Mouse (Mus musculus): ENCODE results near the gene Faf2. TPM values are rescaled to one million over a fixed set of nuclear protein-coding genes. Genes with fewer than 3 reads are reported as not detected.
A peak's percentile ranks its signal among the peaks of the same experiment; 100 is the strongest.

Gene Faf2
- polyA plus RNA-seq, 1 experiment from 2014 or later, result 64.9 TPM

DNA sequence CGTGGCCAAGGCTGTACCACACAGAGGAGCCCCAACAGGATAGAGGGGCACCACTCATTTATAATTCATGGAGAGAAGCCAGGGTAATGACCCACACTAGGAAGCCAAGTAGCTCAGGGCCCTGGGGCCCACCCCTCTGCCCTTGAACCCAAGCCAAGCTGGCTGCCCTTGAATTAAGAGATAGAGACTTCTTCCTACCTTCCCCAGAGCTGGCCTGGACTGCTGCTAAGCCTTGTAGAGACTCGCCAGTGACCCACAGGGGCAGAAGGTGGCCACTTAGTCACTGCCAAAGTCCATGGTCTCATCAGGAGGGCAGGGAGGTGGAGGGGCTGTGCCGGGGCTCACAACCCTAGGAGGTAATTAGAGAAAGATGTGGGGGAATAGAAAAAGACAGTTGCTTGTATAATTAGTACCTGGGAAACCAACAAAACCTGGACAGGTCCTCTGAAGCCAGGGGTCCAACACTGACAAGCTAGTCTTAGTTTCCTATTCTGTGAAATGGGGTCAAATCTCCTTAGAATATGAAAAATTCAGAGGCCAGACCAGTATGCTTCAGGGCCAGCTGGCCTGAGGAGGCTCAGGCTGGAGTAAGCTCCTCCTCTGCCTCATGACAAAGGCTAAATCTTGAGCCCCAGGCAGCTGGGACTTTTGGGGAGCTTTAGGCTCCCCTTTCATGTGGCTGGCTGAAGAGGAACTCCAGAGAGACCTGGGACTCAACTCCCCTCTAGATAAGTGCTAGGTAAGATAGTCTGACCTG, 62.7 kb downstream of the Faf2 start:
- WGBS, result 61% methylated on average over 3 of the region's 3 CpGs
- H3K27me3 ChIP-seq, result no peaks in the 10 kb centered on the region
- no peak overlapping the region for H3K27ac ChIP-seq (replicated peaks)
- peaks cover 40% of the 10 kb centered on the region for H3K4me1 ChIP-seq (replicated peaks)
- no peak overlapping the region for H3K9ac ChIP-seq
- H3K36me3 ChIP-seq, result peaks cover 48% of the 10 kb centered on the region
- H3K4me3 ChIP-seq, result peak overlapping the region; percentile 85; the same call in 1 of the 2 replicates
- H3K4me2 ChIP-seq, result peak overlapping the region; percentile 70
- H3K9me3 ChIP-seq, result no peaks in the 10 kb centered on the region
- no peak for ATAC-seq (ENCODE audit: low FRiP score, low read depth)

DNA sequence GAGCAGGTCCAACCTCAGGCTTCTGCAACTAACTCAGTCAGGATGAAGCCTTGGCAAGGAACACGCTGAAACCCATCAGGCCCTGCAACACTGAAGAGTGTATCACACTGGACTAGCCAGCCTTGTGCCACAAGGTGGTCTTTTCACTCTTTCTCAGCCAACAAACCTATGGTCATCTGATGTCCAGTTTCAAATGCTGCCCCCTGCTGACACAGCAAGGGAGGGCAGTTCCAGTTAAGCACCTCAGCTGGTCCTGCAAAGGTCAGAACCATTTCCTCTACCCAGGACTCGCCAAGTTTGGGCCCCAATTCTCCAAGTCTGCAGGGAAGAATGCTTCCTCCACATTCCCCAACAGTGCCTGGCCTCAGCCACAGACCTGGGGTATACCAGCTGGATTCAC, 63.6 kb downstream of the Faf2 start:
- H3K4me2 ChIP-seq, result peak overlapping the region; percentile 70
- peak overlapping the region; percentile 85 for H3K4me3 ChIP-seq
- H3K9ac ChIP-seq, result peak overlapping the region; percentile 97; the same call in 1 of the 2 replicates
- ATAC-seq (ENCODE audit: low FRiP score, low read depth), result no peak
- H3K9me3 ChIP-seq, result no peaks in the 10 kb centered on the region
- H3K27me3 ChIP-seq, result no peaks in the 10 kb centered on the region
- H3K36me3 ChIP-seq, result peaks cover 42% of the 10 kb centered on the region
- no peak overlapping the region for H3K27ac ChIP-seq (replicated peaks)
- WGBS, result 32% methylated on average over 2 of the region's 2 CpGs
- peaks cover 41% of the 10 kb centered on the region for H3K4me1 ChIP-seq (replicated peaks)

DNA sequence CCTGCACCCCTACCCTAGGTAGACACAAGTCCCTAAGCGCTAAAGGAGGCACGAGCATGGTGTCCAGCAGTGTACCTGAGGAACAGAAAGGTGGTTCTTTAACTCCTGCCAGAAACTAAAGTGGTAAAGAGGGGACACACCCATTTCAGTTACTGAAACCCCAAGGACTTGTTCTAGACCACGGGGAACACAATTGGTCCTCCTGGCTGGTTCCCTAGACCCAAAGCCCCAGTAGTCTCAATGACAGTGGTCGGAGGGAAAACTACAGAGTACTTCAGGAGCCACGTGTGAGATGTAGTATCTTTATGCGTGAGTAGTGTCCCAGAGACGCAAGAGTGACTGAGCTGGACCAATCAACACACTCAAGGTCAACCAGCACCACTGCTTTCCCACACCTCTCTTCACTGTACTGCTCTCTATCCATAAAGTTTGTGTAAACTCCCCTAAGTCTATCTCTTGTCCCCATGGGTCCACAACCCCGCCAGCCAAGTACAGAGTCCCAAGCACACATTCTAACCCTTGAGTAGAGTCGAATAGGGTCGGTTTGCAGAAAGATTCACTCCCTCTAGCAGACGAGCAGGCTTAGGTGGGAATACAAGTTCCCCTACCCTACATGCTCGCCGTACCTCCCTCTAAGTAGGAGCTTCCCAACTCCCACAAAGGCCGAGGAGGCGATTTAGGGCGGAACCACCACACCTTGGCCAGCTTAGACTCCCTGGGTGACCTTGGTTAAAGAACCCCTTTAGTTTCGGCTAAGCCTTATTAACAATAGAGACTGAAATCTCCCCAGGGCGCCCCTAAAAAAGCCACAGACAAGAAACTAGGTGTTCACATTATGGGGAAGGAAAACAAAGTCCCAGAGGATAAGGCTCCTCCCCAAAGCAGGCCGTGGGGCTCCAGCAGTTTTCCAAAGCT, 64.8 kb downstream of the Faf2 start:
- H3K4me3 ChIP-seq, result peak overlapping the region; percentile 85
- peak overlapping the region; percentile 70 for H3K4me2 ChIP-seq
- peak overlapping the region; percentile 97 for H3K9ac ChIP-seq
- H3K27me3 ChIP-seq, result no peaks in the 10 kb centered on the region
- WGBS, result 8% methylated on average over 19 of the region's 19 CpGs
- peaks cover 30% of the 10 kb centered on the region for H3K36me3 ChIP-seq
- peaks cover 53% of the 10 kb centered on the region for H3K4me1 ChIP-seq (replicated peaks)
- H3K9me3 ChIP-seq, result no peaks in the 10 kb centered on the region
- no peak for ATAC-seq (ENCODE audit: low FRiP score, low read depth)
- peak overlapping the region; percentile 99 for H3K27ac ChIP-seq (replicated peaks)

DNA sequence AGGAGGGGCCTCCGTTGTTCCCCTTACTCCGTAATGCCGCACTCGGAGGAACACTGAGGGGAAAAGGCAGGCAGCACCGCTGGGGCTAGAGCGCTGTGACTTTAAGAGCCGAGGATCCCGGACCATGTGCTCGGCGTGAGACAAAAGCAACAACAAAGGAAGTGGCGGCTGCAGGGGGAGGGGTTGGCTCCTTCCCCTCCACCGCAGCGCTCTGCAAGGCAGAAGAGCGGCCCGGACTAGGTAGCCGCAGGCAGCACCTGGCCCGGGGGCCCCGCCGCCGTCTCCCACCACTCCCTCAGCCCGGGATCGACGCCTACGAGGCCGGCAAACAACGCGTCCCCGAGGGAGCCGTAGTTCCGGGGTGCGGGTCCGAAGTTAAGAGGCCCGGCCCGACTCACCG, 65.5 kb downstream of the Faf2 start:
- no peaks in the 10 kb centered on the region for H3K27me3 ChIP-seq
- peaks cover 60% of the 10 kb centered on the region for H3K4me1 ChIP-seq (replicated peaks)
- H3K4me2 ChIP-seq, result peak overlapping the region; percentile 70
- peak overlapping the region; percentile 97 for H3K9ac ChIP-seq
- peaks cover 23% of the 10 kb centered on the region for H3K36me3 ChIP-seq
- peak overlapping the region; percentile 85 for H3K4me3 ChIP-seq
- H3K27ac ChIP-seq (replicated peaks), result peak overlapping the region; percentile 99
- under 1% methylated on average over 35 of the region's 35 CpGs for WGBS
- H3K9me3 ChIP-seq, result no peaks in the 10 kb centered on the region
- ATAC-seq (ENCODE audit: low FRiP score, low read depth), result peak; percentile 50

DNA sequence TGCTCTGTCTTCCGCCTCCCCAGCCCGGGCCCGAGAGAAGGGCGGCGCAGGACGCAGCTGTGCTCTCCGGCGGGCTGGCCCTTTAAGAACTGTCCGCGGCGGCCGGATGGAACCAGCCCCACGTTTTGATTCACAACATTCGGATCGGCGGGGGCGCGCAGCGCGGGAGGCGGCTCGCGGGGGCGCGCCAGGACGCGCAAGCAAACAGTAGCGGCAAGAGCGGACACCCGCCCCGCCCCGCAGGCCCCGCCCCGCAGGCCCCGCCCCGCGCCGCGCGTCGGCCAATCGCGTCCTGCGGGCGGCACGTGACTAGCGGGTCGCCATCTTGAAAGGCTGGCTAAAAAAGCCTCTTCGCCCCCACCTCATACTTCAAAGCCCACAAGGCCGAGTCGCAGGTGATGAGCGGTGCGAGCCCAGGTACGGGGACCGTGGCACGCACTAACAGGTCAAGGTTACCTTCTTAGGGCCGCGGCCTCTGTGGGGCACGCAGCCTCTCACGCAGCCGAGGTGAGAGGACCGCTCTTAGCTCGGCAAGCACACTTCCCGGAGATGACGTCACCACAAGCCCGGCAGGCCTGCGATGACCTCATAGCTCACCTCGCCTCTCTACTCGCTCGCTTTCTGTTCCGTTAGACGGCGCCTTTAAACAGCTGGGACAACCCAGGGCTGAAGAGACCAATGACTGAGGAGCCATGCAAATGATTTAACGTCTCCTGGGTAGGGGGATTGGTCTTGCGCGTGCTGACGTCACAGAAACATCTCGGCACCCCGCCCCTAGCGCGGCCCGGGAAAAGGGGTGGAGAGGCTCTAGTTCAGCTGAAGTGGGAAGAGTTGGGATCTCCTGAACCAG, 66.2 kb downstream of the Faf2 start:
- peak overlapping the region; percentile 85 for H3K4me3 ChIP-seq
- peak overlapping the region; percentile 70 for H3K4me2 ChIP-seq
- peaks cover 16% of the 10 kb centered on the region for H3K36me3 ChIP-seq
- H3K9me3 ChIP-seq, result no peaks in the 10 kb centered on the region
- no peaks in the 10 kb centered on the region for H3K27me3 ChIP-seq
- peak overlapping the region; percentile 97 for H3K9ac ChIP-seq
- ATAC-seq (ENCODE audit: low FRiP score, low read depth), result peak; percentile 90
- WGBS, result under 1% methylated on average over 79 of the region's 82 CpGs
- H3K27ac ChIP-seq (replicated peaks), result peak overlapping the region; percentile 99
- H3K4me1 ChIP-seq (replicated peaks), result peaks cover 67% of the 10 kb centered on the region

DNA sequence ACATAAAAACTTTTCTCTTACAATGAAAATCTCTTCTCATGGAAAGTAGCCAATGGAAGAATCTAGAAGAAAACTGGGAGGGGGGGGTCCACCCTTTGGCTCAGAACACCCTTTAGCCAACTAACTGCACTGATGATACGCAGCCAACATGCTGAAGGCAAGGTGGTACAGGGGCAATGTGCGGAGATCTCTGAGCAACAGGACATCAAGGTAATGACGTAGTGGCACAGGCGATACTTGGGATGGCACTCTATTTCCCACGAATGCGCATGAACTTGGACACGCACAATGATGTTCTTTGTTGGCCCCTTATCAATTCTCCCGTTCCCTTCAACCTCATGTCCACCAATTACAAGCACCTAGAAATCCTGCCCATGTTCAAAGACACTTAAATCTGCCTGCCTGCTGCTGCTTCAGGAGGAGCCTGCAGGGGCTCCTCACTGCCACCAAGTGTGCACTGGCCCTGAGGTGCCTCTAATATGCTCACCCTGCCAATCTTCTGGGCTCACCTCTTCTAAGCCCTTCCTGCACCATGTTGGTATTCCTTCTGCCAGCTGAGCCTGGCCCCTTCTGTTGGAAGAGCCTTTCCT, 68.7 kb downstream of the Faf2 start:
- Histone ChIP-seq H3K9ac (no peak overlapping the region), H3K4me2 (no peak overlapping the region), H3K27ac (replicated peaks) (no peak overlapping the region), H3K4me3 (no peak overlapping the region), H3K4me1 (replicated peaks) (peaks cover 59% of the 10 kb centered on the region), H3K9me3 (no peaks in the 10 kb centered on the region), H3K36me3 (no peaks in the 10 kb centered on the region), H3K27me3 (no peaks in the 10 kb centered on the region)
- no peak for ATAC-seq (ENCODE audit: low FRiP score, low read depth)
- 93% methylated on average over 8 of the region's 8 CpGs for WGBS

DNA sequence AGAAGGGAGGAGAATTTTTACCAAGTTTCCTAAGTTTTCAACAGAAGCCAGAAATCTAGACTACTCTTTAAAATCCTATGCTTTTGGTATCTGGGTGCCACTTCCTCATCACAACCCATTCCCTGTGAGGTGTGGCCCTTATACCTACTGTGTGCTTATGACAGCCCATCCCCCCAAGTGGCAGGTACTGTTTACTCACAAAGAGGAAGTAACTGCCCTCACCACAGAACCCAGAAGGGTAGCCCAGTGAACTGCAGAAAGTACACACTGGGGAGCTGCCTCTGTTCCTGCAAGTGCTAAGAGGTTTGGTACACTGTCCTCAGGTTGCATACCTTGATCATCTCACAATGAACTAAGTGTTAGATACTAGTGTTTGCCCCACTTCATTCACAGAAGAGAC, 70.2 kb downstream of the Faf2 start:
- no peaks in the 10 kb centered on the region for H3K36me3 ChIP-seq
- H3K9ac ChIP-seq, result peak overlapping the region; percentile 98; the same call in 1 of the 2 replicates

DNA sequence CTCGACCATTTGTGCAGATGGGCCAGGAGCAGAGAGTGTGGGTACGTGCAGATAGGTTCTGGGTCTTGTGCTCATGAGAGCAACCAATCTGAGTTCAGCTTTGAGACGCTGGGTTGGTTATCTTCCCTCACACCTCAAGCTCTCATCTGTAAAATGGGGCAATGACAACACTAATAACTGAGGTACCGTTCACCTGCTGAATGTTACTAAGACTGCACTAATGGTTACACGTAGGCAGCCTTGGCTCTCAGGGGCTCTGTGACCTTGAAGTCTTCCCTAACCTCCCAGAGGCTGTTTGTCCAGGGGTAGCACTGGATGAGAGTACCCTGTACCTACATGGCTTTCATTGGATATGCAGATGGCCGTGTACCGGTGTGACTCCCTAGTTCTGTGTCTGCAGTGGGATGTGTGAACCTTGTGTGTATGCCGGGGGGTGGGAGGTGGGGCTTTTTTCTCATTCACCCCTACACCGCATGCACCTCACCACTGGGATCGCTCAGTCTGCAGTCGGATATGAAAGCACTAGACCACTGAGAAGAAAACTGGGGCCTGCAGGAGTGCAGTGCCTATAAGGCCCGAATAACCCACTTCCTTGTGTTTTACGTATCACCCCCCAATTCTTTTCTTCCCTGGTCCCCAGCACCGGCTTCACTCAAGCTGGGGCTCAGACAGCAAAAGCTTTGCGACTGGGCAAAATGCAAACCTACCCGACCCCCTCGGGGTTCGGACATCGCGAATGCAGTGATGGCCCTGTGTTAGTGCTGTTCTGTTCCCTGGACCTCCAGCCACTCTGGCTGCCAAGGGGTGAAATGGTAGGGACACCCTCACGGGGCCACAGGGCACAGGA, 71.3 kb downstream of the Faf2 start:
- H3K27me3 ChIP-seq, result no peaks in the 10 kb centered on the region
- no peaks in the 10 kb centered on the region for H3K9me3 ChIP-seq
- peak overlapping the region; percentile 93 for H3K27ac ChIP-seq (replicated peaks)
- peak overlapping the region; percentile 96 for H3K4me3 ChIP-seq
- WGBS, result 13% methylated on average over 21 of the region's 21 CpGs
- peak overlapping the region; percentile 82 for H3K4me2 ChIP-seq
- ATAC-seq (ENCODE audit: low FRiP score, low read depth), result no peak
- peaks cover 46% of the 10 kb centered on the region for H3K4me1 ChIP-seq (replicated peaks)
- H3K36me3 ChIP-seq, result no peaks in the 10 kb centered on the region
- peak overlapping the region; percentile 98 for H3K9ac ChIP-seq

More for the DNA sequence above, 70.2 kb downstream of the Faf2 start:
- H3K4me3 ChIP-seq, result no peak overlapping the region
- no peaks in the 10 kb centered on the region for H3K9me3 ChIP-seq
- peaks cover 46% of the 10 kb centered on the region for H3K4me1 ChIP-seq (replicated peaks)
- ATAC-seq (ENCODE audit: low FRiP score, low read depth), result no peak
- peak overlapping the region; percentile 82; the same call in 1 of the 2 replicates for H3K4me2 ChIP-seq
- no peaks in the 10 kb centered on the region for H3K27me3 ChIP-seq
- no peak overlapping the region for H3K27ac ChIP-seq (replicated peaks)

DNA sequence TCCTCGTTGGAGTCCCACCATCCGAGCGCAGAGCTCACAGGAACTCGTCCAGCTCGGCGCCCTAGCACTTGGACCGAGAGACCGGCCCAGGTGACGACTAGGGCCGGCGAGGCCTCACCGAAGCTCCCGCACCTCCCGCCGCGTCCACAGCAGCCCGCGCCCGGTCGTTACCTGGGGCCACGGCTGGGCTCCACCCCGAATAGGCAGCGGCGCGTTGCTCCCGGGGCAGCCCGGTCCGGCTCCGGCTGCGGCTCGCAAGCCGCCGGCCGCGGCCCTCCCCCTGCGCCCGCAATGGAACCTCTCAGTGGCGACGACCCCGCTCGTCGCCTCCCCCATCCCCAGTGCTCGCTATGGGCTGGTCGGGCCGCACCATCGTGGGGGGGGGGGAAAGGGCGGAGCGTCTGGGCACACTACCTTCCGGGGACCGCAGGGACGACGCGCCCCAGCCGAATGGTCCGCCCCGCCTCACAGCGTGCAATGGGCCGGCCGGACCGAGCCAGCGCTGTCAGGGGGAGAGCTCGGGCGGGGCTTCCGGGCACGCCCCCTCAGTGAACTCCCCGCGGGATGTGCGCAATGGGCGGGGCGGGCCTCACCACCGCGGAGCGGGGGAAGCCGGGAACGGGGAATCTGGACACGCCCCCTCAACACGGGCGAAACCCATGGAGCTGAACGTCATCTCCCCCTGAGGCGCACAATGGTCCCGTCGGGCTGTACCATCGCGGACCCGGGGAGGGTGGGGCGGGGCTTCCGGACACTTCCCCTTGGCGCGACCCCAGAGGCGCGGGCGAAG, 72.2 kb downstream of the Faf2 start, which contains the start of gene Rnf44:
Gene Rnf44, minus strand, starts transcription at position 350 of the 790 bp plus-strand sequence.
- peak; percentile 96 for ATAC-seq (ENCODE audit: low FRiP score, low read depth)
- Histone ChIP-seq H3K9ac (peak within 1 kb of the TSS; percentile 98), H3K9me3 (no peaks in the 10 kb centered on the region), H3K36me3 (no peaks in the 10 kb centered on the region), H3K4me2 (peak within 1 kb of the TSS; percentile 82), H3K27me3 (no peaks in the 10 kb centered on the region), H3K4me1 (replicated peaks) (peaks cover 39% of the 10 kb centered on the region), H3K4me3 (peak within 1 kb of the TSS; percentile 96), H3K27ac (replicated peaks) (peak within 1 kb of the TSS; percentile 93)
- WGBS, result under 1% methylated on average over 81 of the region's 92 CpGs

All from hindbrain, embryonic 15.5 days (tissue).